In the genomic region with DNA sequence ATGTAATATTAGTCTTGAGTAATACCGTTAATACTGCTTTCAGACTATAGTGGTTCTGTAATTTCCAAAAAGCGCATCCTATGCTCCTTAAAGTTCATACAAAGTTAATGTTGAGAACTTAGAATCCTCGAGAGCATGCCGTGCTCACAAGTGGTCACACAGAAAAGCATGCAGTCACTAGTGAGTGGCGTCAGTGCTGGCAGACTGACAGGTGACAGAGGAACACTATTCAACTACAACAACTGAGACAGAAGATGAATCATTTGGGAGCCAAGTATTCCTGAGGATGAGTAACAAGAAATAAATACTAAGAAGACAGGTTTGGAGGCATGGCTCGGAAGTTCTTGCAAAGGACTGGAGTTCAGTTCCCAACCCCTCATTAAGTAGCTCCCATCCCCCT, we compare ENCODE assay signal across 18 mouse cellular contexts.
"Had no signal": no experiment of that assay in that cellular context is flagged by ENCODE, and none has a peak within 500 bp of the region (broad histone marks: within the 10 kb centered on the region; RNA-seq: fewer than 3 reads in every experiment).

No protein-coding gene starts in this region.

- H3K4me3 ChIP-seq: limb, embryonic 12.5 days; limb, embryonic 15.5 days; midbrain, embryonic 12.5 days; myocyte; neural tube, embryonic 13.5 days had no signal

- H3K27ac ChIP-seq: limb, embryonic 12.5 days; limb, embryonic 15.5 days; liver, embryonic 14.5 days; macrophage; midbrain, embryonic 12.5 days; neural tube, embryonic 13.5 days; stomach, postnatal 0 days had no signal

- DNase-seq: kidney, postnatal 10 days; kidney, postnatal 36 days; left cerebral cortex, postnatal 4 days; liver, postnatal 0 days; lung, embryonic 14.5 days; right cerebral cortex, postnatal 14 days; right cerebral cortex, postnatal 4 days; thymus, adult 2 months; thymus, postnatal 14 days; thymus, postnatal 4 days had no signal
